Mouse (Mus musculus): ENCODE measurements around the gene Wdr25. TPM values are rescaled to one million over a fixed set of nuclear protein-coding genes. Genes with fewer than 3 reads are reported as not detected.
"Not testable (repeated sequence)": the region's sequence is repeated elsewhere in the genome, so short reads cannot be mapped to it uniquely, and the experiment has no call there.

Wdr25 gene
- 1 to 10 TPM; 4.2 to 5.2 TPM for total RNA-seq (2021)

- DNase-seq = peak; percentile 36
Observed at GRCm38 (mm10) chr12:108892989-108893714, at the start of gene Wdr25. Gene Wdr25, plus strand, starts transcription at chr12:108893631.

- DNase-seq = not testable (repeated sequence)
Observed at GRCm38 (mm10) chr12:108848033-108848432, 45.4 kb upstream of the Wdr25 start.

DNA sequence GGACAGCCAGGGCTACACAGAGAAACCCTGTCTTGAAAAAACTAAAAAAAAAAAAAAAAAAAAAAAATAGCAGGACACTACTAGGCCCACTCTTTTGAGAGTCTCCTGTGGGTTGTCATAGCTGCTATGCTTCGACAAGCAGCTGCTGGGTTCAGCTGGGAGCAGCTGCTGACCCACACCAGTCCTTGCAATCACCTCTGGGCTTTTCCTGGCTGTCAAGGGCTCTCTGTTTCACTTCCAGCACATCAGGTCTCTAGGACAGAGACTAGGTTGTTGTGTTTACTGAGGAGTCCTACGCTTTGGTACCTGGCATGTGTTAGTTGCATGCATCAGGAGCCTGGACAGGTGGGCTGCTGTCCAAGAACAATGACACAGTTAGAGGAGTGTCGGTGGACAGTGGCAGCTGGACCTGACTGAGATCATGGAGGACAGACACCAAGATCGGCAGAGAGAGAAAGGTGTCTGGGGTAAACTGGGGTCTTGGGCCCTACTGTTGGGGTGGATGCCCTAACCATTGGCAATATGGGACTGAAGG is 43.9 kb upstream of the Wdr25 start:
- DNase-seq = no peak

DNA sequence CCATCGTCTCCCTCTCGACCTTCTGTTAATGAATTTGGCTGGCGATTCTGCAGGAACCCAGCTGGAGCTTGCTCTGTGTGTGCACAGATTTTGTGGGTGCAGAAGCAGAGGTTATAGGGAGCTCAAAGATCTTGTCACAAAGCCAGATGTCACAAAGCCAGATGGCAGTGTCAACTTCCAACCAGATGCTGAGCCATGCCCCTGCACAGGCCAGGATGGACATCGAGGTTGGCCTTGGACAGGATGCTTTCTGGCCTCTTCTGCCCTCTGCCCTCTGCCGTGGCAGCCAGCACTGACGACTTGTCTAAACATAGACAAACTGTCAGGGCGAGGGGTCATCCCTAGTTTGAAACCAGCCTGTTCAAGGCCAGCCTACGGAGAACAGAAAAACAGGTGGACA is 43.3 kb upstream of the Wdr25 start:
- DNase-seq = no peak

GRCm38 (mm10) chr12:108850886-108851285 is 42.5 kb upstream of the Wdr25 start:
- DNase-seq = no peak

- no peak for DNase-seq
Observed at GRCm38 (mm10) chr12:108852822-108853221, 40.6 kb upstream of the Wdr25 start.

DNA sequence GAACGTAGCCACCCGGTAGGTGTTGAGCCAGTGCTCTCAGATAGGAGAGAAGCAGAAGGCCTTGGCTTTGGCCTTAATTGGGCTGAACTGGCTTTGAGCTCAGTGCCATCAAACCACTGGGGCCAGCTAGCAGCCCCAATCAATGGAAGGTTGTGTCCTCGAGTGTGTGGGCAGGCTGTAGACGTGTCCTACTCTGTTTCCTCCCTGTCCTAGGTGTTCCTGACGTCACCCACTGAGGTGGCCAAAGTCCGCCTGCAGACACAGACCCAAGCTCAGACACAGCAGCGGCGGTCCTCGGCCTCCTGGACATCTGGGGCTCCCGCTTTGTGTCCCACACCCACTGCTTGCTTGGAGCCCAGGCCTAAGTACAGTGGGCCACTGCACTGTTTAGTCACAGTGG is 38.4 kb upstream of the Wdr25 start:
- DNase-seq = no peak

GRCm38 (mm10) chr12:108856186-108856585 is 37.2 kb upstream of the Wdr25 start:
- no peak for DNase-seq

DNA sequence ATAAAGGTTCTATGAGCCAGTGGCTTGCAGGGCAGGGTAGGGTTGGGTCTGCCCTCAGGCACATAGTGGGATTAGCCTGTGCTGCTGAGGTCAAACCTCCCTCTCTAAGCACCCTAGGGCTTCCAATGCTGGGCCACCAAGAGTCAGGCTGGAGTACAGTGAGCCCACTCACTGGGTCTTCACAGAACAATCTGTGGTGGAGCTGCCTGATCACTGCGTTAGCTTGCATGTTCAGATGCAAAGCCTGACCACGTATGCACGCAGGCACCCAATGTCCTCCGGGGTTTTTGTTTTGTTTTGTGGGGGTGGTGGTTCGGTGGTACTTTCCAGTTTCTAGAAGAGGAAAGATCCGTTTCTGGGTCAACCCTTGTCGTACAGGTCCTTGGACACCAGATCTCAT is 36.3 kb upstream of the Wdr25 start:
- DNase-seq = no peak

DNA sequence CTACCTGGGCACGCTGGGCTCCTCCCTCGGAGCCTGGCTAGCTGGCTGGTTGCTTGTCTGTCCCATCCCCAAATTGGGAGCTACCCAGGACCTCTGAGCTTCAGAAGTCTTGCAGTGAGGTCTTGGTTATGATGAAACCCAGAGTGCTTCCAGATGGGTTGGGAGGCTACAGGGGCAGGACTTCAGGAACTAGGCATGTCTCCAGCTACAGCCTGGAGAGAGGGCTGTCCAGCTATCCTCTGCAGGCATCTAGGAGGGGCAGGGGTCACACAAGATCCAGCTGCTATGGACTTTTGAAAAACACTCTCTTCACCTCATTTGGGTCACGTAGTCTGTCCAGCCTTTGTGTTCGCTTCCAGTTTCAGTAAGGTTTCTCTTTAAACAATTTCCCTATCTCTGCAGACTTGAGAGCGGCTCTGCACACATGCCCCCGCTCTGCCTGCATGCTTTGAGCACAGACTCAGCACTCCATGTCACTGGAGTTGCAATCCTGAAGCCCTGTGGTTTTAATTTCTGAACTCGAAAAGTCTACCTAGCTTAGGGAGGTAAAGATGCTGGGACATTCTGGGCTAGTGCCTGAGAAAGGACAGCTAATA is 35.7 kb upstream of the Wdr25 start:
- DNase-seq = peak; percentile 23

DNA sequence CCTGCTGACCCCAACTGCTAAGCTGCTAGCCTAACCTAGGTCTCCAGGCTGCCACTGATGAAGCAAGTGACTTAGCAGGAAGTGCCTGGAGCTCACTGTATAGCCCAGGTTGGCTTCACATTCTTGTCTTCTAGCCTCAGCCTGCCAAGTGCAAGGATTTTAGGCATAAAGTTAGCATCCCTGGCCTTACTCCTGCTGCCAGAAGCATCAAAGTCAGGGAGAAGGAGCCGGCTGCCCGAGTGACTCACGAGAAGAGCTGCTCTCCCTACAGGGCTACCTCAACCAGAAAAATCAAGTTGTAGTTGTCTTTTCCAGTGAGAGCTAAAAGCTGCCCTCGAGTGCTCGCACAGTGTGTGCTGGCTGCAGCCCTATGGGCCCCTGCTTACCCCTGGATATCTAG is 34.9 kb upstream of the Wdr25 start:
- no peak for DNase-seq

DNA sequence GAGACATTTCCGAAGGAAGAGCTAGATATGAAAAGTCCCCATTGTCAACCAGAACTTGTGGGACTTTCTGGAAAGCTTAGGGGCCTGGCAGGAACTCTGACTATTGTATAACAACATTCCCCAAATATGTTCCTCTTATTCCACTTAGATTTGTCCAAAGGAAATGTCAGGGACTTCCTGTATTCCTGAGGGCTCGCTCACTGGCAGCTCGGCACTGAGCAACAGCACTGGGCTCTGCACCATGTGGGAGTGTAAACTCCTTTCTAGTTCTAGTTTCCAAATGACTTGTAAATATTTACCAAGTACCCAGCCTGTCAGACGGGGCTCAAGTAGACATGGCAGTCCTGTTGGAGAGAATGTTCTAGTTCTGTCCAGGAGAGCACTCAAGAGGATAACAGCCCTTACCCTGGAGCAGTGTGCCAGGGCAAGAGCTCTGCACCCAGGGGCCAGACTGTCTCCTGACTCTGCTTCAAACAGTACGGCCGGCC is 28.4 kb upstream of the Wdr25 start:
- DNase-seq = no peak

- DNase-seq = peak; percentile 28
Observed at GRCm38 (mm10) chr12:108869575-108869974, 23.9 kb upstream of the Wdr25 start.

DNA sequence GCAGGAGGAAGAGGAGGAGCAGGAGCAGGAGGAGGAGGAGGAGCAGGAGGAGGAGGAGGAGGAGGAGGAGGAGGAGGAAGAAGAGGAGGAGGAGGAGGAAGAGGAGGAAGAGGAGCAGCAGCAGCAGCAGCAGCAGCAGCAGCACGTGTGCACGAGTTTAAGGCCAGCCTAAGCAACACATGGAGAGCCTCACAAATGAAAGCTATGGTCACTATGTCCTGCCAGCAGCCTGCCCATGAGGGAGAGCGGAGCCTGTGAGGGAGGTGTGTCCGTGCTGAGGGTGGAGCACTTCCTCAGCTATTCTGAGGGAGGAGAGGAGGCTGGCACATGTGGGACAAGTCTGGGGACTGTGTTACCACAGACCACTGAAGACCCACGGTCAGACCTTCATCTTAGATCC is 20.3 kb upstream of the Wdr25 start:
- DNase-seq = no peak

- no peak for DNase-seq
Observed at GRCm38 (mm10) chr12:108879138-108879537, 14.3 kb upstream of the Wdr25 start.

DNA sequence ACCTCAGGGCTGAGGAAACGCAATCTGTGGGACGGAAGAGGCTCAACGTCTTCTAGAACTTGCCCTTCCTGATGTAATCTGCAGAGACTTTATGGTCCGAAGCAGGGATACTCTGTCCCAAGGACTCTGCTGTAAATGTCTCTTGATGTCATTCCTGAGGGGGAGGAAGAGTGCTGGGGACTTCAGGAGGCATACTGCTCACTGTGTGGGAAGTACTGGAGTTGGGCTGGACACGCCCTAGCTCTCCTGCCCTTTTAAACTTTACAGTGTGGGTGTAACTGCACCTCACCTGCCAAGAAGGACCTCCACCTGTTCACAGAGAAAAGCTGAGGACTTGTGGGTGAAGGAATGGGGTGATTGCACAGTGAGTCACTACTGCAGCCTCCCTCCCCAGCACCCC is 12.8 kb upstream of the Wdr25 start:
- no peak for DNase-seq

- no peak for DNase-seq
Observed at GRCm38 (mm10) chr12:108881192-108881591, 12.2 kb upstream of the Wdr25 start.

- DNase-seq = no peak
Observed at GRCm38 (mm10) chr12:108882776-108883175, 10.7 kb upstream of the Wdr25 start.

GRCm38 (mm10) chr12:108885906-108886305 is 7.5 kb upstream of the Wdr25 start:
- DNase-seq = no peak

- no peak for DNase-seq
Observed at GRCm38 (mm10) chr12:108887077-108887476, 6.4 kb upstream of the Wdr25 start.

- no peak for DNase-seq
Observed at GRCm38 (mm10) chr12:108888632-108889031, 4.8 kb upstream of the Wdr25 start.

DNA sequence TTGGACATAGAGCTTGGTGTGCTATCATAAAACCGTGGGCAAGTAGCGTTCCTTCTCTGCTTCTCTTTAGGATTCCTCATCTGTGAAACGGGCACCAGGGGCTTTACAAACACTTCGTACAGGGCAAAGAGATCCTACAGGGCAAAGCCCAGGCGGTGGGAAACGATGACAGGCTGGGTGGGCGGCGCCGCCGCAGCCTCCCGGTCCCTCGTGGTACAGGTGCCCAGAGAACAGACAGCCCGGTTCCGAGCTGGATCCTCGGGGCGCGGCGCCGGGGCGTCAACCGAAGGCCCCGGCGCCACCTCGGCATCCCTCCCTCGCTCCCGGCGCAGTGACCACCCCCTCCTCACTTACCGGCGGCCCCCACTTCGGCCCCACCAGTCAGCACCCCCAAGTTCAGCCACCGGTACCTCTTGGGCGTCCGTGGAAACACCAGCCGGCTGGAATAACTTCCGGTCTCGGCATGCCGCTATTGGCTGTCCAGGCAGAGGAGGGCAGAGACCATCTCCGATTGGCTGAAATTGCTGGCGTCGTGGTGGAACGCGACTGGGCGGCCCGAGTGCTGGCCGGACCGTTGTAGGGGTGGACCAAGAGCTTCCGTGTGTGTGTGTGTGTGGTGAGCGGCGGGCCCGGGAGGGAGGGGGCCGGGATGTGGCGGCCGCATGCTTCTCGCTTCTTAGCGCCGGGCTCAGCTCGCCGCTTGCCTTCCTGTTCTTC is 442 bp downstream of the Wdr25 start, which contains the start of gene Wars:
TSS of gene Wars (minus strand) at position 460 of the 717 bp plus-strand sequence.
- peak; percentile 97 for DNase-seq

DNA sequence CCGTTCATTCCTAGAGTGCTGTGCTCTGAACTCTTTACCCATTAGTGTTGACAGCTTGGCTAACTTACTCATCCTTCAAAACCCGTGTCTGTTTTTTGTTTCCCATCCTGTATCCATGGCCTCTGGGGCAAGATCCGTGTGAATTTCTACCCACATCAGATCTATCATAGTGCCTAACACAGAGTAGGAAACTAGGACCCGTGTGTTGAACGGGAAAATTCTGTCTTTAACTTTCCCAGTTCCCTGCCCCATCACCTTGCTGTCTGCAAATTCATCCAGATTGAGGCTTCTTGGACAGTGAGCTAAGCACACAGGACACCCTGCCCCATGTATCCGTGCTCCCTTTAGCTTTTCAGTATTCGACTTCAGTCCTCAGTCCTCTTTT is 993 bp downstream of the Wdr25 start:
- no peak for DNase-seq

All from heart, postnatal 4 days (tissue).